Mouse (Mus musculus) adrenal gland, adult 8-10 months (tissue): ENCODE measurements around the gene Ugt1a6a. TPM values are rescaled to one million over a fixed set of nuclear protein-coding genes. Genes with fewer than 3 reads are reported as not detected.
"Not testable (repeated sequence)": the region's sequence is repeated elsewhere in the genome, so short reads cannot be mapped to it uniquely, and the experiment has no call there.

Experiments used
- DNase-seq: peaks from one replicate; pipeline ENCODE4 v3.0.0; 2022
- total RNA-seq, 4 experiments: library from RNA; stranded (reverse); gene quantifications; 2 replicates each; pipeline ENCODE4 v1.2.4; 2022

Gene Ugt1a6a
- total RNA-seq, 4 experiments from 2014 or later, result 5.9 to 25.6 (median 9.6) TPM

DNA sequence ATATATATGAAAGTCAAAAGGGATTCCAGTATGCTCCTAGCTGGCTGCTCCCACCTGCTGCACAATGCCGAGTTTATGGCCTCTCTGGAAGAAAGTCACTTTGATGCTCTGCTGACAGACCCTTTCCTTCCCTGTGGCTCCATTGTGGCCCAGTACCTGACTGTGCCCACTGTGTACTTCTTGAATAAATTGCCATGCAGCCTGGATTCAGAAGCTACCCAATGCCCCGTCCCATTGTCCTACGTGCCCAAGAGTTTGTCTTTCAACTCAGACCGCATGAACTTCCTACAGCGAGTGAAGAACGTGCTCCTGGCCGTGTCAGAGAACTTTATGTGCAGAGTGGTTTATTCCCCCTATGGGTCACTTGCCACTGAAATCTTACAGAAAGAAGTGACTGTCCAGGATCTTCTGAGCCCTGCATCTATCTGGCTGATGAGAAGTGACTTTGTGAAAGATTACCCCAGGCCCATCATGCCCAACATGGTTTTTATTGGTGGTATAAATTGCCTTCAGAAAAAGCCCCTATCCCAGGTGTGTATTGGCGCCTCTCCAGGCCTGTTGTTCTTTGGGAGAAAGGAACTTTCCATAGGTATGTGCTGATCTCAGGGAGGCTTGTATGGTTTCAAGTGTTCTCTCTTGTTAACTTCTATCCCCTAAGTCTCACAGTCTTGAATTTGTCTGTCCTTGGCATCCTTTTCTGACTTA lies 77.9 kb downstream of the Ugt1a6a start:
- no peak for DNase-seq

DNA sequence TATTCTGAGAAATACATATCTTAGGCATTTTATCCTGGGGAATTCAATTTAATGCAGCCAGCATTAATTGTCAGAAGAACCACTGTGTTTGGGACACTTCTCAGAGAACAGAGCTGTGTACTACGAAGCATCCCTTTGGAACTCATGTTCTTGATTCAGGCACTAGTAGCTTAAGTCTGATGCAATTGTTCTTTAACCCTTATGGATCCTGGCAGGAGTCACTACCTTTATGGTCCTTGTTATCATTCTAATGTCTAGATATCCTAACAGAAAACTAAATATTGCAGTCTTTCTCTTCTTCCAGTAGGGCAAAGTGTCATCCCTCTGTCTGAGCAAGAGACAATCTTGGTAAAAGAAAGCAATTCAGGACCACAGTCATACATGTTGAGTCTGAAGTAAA lies 78.5 kb downstream of the Ugt1a6a start:
- DNase-seq, result no peak

DNA sequence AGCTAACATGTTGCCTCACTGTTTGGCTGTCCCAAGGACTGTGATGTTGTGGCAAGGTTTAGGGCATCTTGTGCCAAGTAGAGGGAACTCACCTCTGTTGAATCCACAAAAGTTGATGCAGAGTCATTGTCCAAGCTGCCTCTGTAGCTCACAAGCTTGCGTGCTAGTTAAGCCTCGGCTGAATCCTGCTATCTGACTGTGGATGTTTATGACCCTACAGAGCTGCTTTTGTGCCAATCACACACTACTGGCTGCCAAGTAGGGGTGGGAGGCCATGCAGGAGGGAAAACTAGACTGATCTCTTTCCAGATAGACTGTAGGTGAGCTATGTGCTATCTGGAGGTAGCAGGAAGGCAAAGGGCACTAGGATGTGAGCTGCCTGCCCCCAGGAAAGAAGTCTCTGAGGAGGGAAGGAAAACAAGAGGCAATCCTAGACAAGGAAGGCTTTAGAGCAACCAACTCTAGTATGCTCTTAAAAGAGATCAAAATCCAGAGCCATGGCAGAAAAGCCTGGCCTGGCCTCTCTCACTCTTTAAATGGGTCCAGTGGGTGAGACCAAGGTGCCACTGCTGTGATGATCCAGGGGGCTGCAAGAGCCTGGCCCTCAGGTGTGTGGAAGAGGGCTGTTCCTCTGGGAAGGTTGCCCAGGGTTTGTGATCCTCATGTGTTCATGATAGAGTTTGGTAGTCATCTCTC lies 79.3 kb downstream of the Ugt1a6a start:
- no peak for DNase-seq

DNA sequence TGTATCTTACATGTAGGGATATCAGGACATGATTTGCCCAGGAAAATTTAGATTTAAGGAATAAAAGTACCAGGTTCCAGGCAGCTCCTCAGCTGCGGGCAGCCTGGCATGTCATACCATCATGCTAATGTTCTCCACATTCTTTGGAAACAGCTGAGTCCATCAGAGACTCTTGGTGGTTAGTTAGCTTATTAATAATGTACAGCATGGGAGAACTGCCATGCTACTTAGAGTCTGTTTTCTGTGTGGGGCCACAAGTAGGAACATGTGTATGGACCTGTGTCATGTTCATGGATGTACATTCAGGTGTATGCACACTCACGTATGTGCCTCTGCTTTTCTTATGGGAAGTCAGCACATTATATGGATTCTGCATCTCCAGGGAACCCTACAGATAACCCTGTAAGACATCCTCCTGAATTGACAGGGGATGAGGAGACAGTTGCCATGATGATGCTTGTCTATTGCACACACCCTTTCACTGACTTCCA lies 79.9 kb downstream of the Ugt1a6a start:
- DNase-seq, result no peak

DNA sequence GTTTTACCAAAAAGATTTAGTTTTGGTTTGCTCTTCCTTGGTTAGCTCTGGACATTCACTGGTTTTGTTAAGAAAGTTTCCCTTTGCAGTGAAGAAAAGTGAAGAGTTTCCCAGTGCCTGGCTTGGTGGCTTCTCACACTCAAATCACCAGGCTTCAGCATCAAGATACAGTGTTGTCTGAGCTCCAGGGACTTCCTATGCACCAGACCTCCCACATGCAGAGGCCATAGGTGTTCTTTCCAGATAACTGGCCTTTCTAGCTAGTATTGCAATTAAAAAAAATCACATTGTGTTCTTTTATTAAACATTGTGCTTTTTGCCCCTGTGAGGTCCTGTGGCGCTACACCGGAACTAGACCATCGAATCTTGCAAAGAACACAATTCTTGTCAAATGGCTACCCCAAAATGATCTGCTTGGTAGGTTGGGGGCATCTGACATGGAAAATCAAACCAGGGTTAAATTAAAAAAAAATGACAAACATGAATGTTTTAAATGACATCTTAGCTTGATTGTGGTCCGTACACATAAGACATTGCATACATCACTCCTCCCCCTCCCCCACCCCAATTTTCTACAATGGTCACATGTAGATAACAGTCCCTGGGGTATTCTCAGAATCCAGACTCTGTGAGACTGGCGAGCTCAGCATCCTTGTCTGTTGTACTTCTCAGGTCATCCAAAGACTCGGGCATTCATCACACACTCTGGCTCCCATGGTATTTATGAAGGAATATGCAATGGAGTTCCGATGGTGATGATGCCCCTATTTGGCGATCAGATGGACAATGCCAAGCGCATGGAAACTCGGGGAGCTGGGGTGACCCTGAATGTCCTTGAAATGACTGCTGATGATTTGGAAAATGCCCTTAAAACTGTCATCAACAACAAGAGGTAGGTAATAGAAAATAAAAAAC lies 81.1 kb downstream of the Ugt1a6a start:
- no peak for DNase-seq

DNA sequence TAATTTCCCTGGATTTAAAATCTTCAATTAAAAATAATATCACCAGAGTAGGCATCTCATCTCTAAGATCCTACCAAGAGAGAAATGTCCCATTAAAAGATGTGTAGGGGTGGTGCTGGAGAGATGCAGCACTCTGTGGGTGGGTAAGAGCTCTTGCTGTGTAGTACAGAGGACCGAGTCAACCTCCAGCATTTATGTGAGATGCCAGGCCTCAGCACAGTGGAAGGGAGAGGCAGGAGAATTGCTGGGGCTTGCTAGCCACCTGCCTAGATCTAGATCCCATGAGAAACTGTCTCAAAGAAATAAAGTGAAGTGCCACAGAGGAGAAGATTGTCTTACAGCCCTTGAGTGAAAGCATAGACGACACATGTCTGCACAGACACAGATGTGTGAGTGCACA lies 81.9 kb downstream of the Ugt1a6a start:
- DNase-seq, result no peak

DNA sequence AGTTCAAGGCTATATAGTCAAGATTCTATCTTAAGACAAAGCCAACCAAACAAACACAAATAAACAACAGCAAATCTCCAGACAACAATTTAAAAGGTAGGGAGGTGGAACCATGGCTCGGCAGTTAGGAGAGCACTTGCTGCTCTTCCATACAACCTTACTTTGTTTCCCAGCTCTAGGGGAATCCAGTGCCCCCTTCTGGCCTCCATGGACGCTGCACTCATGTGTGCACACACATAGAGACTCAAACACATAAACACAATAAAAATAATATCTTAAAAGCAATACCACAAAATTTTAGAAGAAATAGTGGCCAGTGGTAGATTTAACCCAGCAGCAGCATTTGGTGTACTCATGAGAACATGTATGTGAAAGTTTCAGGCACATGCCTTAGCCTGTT lies 82.5 kb downstream of the Ugt1a6a start:
- no peak for DNase-seq

DNA sequence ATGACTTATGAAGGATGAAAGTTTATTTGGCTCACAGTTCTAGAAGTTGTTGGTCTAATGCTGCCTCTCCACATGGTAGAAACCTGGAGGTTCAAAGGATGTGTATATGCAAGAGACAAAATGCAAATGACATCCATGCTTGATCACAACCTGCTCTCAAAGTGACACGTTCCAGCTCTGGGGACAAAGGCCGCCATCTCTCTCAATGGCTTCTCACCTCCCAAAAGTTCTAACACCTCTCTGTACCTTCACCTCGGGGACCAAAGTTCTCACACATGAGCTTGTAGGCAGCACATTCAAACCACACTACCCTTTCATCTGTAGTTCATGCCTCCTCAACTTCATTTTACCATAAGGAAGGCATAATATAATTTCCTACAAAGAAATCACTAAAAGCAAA lies 83.0 kb downstream of the Ugt1a6a start:
- no peak for DNase-seq

DNA sequence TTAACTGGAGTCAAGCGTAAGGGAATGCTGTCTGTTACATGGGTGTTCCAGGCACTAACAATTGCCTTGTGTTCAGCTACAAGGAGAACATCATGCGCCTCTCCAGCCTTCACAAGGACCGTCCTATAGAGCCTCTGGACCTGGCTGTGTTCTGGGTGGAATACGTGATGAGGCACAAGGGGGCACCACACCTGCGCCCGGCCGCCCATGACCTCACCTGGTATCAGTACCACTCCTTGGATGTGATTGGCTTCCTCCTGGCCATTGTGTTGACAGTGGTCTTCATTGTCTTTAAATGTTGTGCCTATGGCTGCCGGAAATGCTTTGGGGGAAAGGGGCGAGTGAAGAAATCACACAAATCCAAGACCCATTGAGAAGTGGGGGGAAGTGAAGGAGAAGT lies 83.4 kb downstream of the Ugt1a6a start:
- no peak for DNase-seq

DNA sequence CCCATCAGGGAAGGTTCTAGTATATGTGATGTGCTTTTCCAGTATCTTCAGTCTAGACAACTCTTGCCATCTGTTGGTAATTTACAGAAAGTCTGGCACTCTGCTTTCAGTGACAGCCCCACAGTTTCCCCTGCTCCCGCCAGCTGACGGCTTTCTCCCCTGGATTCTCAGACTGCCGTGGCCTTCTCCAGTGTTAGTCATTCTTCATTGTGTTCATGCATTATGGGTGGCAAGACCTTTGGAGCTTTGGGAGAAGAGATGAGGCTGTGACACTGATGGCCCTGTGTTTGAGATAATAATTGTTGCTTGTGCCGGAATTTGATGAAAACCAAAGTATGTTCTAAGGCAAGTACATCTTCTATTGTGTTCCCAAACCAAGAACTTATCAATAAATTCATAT lies 84.0 kb downstream of the Ugt1a6a start:
- no peak for DNase-seq

DNA sequence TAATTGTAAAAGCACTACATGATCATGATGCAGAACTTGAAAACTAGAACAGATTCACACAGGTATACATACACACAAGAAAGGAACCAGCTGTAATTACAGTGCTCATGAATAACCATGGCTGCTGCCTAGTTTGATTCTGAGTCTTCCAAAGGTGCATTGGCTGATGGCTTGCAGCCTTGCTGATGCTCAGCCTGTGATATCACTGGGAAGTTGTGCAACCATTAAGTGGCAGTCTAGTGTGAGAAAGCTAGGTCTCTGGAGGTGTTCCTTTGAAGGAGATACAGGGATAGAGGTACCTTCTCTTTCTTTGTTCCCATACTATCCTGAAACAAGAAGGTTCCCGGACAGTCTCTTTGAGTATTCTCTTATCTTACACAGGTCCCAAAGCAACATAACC lies 84.4 kb downstream of the Ugt1a6a start:
- DNase-seq, result no peak

DNA sequence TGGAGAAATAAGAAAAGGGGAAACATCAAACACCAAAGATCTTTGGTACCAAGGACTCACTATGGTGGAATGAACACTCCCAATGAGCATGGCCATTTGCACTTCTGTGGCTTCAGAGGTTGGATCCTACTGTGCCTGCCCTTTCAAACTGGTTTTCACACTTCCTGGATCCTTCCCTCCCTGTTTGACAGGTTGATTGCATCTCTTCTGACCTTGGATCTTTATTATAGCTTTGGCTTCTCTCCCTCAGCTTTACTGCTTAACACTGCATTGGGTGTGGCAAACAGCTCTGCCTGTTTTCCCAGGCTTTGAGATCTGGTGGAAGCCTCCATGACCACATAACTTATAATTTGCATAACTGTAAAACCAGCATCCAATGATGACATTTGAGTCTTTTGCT lies 85.7 kb downstream of the Ugt1a6a start:
- DNase-seq, result no peak

DNA sequence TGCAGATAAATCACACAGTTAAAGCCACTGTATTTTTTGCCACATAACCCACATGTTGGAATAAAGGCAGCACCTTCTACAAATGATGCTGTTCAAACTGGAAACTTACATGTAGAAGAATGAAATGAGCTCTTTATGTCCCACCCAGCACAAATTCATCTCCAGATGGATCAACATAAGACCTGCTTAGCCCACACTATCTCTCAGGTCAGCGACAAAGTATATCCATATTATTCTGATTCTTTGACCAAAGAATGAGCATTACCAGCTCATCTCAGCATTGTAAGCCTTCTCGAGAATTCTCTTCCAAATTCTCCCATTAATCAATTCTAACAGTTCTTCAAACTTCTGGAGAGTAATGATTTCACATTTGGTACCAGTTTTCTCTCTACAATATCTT lies 87.6 kb downstream of the Ugt1a6a start:
- no peak for DNase-seq

DNA sequence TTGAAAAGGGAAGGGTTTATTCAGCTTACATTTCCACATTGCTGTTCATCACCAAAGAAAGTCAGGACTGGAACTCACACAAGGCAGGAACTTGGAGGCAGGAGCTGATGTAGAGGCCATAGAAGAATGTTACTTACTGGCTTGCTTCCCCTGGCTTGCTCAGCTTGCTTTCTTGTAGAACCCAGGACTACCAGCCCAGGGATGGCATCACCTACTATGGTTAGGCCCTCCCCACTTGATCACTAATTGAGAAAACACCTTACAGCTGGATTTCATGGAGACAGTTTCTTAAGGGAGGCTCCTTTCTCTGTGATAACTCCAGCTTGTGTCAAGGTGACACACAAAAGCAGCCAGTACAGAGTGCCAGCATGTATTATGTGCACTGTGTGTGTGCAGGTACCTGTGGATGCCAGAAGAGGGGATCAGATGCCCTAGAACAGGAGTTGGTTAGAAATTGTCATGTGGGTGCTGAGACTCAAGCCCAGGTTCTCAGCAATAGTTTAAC lies 88.5 kb downstream of the Ugt1a6a start:
- not testable (repeated sequence) for DNase-seq

DNA sequence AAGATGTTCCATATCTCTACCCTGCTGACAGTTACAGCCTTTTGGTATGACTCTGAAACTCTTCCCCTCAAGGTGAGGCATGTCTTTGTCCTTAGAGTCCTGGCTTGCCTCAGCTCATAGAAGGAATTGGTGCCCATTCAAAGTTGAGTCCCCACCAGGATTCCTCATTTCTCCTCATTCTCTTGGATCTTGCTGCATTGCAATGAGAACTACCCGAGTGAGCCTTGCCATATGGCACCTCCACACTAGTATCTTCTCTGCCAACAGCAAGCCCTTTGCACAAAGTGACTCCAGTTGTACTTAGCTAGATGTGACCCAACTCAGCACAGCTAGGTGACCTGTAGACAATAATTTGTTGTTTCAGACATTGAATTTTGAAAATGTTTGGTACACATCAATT lies 89.0 kb downstream of the Ugt1a6a start:
- DNase-seq, result no peak

DNA sequence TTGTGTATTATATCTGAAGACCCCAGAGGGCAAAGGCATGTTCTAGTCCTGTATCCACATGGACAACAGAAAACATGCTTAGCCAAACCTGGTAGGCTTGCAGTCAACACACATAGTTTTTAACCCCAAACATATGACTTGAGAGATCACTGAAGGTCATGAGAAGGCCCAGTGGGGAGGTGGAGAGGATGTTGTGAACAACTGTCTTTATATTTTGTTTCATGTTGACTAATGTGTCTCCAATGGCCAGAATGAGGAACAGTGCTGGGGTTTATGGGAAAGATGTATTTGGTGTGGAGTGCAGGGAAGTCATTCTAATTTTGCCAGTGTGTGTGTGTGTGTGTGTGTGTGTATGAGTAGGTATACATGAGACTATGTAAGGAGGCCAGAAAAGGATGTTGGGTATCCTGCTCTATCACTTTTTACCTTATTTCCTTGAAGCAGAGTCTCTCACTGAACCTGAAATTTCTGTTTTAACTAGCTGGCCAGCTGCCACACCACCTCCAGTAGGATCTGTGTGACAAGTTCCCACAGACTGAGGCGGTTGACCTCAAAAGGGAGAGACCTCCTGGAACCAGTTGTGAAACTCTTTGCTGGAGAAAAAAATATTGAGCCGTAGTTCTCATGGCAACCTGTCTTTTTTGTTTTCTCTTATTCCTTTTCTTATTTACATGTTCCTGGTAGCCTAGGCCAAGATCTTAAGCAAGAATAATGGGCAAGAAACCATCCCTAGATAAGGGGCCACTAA lies 89.6 kb downstream of the Ugt1a6a start:
- DNase-seq, result peak; percentile 61

DNA sequence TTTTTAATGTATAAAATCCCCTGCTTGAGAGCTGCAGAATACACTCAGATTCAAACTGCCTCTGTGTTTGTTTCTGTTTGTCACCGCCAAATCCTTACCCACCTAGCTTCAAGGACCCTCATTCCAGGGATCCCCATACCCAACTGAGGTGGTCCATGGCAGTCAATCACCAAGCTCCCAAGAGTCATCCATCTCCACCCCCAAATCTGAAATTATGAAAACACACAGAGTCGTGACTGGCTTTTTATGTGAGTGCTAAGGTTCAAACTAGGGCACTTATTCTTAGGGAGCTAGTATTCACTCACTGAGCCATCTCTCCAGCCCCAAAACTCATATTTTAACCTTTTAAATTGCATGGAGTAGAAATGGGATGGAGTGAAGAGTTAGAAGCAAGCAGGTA lies 90.7 kb downstream of the Ugt1a6a start:
- not testable (repeated sequence) for DNase-seq

DNA sequence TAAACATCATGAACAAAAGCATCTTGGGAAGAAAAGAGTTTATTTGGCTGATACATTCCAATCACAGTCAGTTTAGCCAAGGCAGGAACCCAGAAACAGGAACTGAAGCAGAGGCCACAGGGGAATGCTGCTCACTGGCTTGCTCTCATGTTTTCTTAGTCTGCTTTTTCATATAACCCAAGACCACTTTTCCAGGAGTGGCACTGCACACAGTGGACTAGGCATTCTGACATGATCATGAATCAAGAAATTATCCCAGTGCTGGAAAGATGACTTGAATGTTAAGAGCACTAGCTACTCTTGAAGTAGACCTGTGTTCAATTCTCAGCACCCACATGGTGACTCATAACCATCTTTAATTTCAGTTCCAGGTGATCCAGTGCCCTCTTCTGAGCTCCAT lies 91.1 kb downstream of the Ugt1a6a start:
- DNase-seq, result no peak

DNA sequence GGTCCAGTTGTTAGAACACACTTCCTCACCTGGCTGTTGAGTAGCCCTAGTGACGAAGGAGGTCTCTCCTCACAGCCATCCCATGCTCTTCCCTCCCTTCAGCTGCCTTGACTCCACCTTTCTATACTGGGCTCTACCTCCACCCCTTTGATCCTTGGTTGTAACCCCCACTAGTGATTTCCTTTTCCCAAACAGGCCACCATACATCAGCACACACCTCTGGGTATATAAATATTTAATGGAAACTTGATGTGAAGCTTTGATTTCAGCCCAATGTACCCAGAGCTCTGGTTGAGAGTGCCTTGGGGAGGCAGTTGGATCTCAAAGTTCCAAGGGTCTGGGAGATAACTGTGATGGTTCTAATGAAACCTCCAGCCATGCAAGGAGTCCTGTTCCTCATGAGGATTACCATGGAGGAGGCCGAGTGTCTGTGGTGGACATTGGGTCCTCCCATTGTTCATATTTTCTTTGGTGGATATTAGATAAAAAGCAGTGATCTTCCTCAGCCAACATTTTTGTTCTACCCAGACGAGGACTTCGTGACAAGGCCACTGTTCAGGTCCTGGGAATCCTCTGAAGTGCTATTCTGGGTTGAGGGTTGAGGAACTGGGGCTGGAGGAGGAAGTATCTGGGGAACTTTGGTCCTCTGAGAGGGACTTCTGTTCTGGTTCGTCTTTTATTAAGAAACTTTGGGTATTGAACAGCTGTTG lies 92.2 kb downstream of the Ugt1a6a start, which contains the start of gene Mroh2a:
Gene Mroh2a (plus strand): TSS at position 317 of the 710 bp plus-strand sequence.
- no peak for DNase-seq

DNA sequence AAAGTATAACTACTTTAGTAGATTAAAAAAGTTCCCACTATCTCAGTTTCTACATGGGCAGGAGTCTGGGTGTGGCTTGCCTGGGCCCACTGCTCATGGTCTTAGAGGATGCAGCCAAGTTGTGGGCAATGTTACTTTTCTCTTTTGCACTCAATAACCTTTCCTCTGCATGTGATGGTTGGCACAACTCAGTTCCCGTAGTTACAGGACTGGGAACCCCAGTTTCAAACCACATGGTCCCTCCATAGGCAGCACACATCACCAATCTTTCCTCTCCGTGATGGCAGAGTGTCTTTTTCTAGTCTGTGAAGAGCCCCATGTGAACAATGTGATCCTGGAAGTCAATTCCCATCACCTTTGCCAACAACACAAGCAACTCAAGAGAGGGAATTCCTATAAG lies 92.9 kb downstream of the Ugt1a6a start:
- DNase-seq, result no peak

DNA sequence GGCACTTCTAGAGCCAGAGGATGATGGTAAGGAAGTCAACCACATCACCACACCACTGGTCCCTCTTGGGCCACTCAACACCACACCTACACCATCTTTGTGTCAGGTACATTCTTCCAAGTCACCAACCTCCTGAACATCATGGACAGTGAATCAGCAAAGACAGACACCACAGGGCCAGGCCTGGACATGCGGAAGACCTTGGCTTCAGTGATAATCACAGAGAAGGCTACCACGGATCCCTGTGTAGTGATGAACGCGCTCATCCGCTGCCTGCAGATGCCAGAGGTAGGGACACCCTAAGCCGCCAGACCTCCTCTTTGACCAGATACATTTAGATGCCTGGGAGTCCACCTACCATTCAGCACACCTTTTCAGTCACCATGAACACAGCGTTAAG lies 93.5 kb downstream of the Ugt1a6a start:
- DNase-seq, result no peak
